Mouse (Mus musculus): Measurements from ENCODE around the gene Ptch2.

Gene Ptch2

DNA sequence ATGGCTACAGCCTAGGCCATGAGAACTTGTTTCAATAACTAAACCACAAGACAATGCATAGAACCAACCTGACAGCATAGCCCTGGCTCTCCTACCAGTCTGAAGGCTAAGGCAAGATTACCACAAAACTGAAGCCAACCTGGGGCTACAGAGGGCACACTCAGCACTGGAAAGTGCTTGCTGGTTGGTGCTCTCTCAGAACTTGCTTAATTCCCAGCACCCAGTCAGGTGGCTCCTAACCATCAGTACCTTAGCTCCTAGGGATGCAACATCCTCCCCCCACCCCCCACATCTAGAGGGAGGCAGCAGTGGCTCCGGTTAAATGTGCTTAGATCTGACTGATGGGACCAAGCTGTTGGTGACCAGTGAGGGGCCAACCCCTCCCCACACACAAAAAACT is 55.5 kb downstream of the Ptch2 start:
- no peak for DNase-seq (ENCODE audit: extremely low spot score, low spot score)

DNA sequence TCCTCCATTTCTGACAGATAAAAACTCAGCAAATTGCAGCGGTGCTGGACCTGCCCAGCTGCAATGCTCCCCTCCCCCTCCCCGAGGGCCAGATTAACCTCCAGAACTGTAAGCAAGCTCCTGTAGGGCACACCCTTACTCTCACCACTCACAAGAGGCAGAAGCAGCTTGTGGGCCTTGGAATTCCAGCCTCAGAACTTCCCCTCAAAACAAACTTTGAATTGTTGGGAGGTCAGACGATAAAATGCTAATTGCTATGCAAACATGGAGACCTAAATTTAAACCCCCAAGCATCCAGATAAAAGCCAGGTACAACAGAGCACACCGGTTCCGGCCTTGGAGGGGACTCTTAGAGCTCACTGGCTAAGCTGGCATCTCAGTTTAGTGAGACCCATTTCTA is 56.8 kb downstream of the Ptch2 start:
- DNase-seq (ENCODE audit: extremely low spot score, low spot score) = no peak

DNA sequence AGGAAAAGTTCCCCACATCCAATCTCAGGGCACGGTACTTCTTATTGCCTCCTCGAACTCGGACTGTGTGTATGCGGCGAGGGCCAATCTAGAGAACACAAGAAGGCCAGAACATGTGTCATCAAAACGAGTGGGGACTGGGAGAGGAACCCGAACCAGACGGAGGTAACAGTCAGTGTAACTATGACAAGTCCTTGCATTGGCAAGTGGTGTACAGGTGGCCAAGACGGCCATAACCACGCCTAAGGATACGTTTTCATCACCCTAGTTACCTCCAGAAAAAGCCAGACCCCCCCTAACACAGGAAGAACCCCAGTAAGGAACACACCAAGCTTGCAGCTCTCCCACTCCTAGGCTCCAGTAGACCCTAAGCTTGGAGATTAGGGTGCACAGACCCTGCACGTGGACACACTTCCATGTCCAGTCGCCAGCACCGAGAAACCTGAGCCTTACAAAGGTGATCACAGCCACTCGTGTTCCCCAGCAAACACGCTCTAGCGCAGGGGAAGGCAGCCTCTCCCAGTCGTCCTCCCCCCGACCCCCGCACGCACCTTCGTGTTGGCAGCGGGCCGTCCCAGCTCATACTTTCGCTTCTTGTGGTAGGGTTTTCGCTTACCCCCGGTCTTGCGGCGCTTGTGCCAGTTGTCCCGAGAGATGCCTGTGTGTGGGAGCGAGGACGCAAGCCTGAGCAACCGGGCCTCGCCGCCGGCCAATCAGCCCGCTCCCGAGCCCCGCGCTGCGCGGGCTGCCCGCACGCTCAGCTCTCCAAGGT is 59.3 kb downstream of the Ptch2 start:
- no peak for DNase-seq (ENCODE audit: extremely low spot score, low spot score)

DNA sequence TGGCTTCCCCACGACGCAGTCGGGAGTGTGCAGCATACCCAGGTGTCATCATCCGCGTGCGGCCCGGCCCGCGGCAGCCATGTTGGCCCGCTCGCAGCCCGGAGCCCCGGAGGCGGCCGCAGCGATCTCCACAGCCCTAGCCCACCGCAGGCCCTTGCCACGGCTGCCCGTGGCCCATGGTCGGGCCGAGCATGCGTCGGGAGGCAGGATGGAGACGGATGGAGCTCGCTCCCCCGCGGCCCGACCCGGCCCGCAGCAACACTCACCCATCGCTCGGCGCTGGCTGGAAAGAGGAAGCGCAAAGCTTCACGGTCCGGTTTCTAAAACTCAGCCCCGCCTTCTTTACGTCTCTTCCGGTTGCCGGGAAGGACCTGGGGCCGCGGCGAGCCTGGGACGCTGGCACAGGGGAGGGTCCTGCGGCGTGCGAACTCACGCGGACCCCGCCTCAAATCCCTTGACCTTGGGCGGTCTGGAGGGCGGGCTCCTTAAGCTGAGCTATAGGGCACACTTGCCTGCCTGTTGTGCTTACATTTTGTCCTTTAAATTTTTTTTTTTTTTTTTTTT is 60.0 kb downstream of the Ptch2 start, which contains the start of gene Rps8:
Gene Rps8, minus strand, starts transcription at position 452 of the 564 bp plus-strand sequence.
- peak; percentile 92 for DNase-seq (ENCODE audit: extremely low spot score, low spot score)

DNA sequence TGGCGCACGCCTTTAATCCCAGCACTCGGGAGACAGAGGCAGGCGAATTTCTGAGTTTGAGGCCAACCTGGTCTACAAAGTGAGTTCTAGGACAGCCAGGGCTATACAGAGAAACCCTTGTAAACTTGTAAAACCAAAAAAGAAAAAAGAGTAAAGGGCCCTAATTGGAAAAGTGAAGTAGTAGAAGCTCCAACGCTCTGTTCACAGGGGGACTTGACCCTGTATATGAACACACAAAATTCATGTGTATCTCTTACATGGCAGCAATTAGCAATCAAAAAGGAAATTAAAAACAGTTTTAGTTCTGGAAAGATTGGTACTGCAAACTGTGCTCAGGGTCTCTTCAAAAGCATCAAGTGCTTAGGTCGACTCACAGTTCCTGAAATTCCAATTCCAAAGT is 60.5 kb downstream of the Ptch2 start:
- no peak for DNase-seq (ENCODE audit: extremely low spot score, low spot score)

DNA sequence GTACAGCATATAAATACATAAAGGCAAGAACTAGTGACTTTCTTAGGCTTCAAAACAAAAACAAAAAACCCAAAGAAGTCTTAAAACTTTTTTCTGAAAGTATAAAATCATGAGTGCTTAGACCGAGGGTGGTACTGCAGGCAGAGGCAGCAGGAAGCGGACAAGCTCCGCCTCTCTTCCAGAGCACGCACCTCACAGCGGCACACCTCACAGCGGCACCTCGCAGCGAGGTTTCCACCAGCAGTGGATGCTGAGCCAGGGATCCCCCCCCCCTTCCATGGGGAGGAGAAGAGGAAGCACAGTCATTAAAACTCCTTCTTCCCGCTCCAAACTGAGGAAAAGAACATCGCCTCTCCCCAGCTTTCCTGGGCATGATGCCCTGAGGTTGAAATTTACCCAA is 63.8 kb downstream of the Ptch2 start:
- no peak for DNase-seq (ENCODE audit: extremely low spot score, low spot score)

DNA sequence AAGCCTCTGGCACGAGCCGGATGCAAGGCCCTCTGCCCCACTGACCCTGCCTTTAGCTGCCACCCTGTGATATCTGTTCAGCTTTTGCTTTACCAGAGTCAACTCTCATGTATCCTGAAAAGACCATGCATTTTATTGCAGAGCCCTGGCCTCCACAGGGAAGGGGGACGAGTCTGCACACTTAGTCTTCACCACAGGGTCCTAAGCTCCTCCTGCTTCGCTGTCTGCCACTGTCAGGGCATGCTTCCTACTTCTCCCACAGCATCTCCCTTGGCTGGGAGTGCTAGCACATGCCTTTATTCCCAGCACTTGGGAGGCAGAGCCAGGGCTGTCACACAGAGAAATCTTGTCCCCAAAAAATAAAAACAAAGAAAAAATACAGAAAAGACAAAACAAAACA is 65.3 kb downstream of the Ptch2 start:
- DNase-seq (ENCODE audit: extremely low spot score, low spot score) = no peak

Data from neural tube, embryonic 10.5 days (tissue).